Mouse (Mus musculus) layer of hippocampus, postnatal 14 days (tissue): ENCODE results near the gene Zfhx2. TPM values are rescaled to one million over a fixed set of nuclear protein-coding genes. Genes with fewer than 3 reads are reported as not detected.

ENCODE experiments used
- DNase-seq, 2 experiments: peaks; one replicate each; pipeline ENCODE4 v3.0.0; 2021 to 2022; ENCODE audit warnings: low spot score in 2 of 2, mixed read lengths in 1 of 2
- total RNA-seq, 2 experiments: library from RNA; stranded (reverse); gene quantifications; 2 replicates each; pipeline ENCODE4 v1.2.3; 2021

Zfhx2 gene
- total RNA-seq, 2 experiments from 2014 or later = 41.2 to 48.8 TPM

DNA sequence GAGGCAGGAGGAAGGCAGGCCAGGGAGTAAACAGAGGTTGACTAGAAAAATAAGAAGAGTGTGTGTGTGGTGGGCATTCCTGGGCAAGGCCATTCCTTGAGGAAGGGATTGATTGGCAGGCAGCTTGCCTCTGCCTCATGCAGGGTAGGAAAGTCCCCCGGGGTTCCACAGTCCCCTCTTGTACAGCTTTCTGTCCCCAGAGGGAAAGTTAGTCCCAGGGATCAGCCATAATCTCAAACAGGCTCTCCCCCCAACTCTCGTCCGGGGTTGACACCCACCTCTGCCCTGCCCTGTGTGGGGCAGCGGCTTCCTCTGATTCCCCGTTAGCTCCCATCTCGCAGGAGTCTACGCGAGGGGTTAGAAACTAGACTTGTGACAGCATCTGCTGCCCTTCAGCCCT lies 14.9 kb upstream of the Zfhx2 start:
- DNase-seq = peak in 1 of 2 experiments; percentile 23

DNA sequence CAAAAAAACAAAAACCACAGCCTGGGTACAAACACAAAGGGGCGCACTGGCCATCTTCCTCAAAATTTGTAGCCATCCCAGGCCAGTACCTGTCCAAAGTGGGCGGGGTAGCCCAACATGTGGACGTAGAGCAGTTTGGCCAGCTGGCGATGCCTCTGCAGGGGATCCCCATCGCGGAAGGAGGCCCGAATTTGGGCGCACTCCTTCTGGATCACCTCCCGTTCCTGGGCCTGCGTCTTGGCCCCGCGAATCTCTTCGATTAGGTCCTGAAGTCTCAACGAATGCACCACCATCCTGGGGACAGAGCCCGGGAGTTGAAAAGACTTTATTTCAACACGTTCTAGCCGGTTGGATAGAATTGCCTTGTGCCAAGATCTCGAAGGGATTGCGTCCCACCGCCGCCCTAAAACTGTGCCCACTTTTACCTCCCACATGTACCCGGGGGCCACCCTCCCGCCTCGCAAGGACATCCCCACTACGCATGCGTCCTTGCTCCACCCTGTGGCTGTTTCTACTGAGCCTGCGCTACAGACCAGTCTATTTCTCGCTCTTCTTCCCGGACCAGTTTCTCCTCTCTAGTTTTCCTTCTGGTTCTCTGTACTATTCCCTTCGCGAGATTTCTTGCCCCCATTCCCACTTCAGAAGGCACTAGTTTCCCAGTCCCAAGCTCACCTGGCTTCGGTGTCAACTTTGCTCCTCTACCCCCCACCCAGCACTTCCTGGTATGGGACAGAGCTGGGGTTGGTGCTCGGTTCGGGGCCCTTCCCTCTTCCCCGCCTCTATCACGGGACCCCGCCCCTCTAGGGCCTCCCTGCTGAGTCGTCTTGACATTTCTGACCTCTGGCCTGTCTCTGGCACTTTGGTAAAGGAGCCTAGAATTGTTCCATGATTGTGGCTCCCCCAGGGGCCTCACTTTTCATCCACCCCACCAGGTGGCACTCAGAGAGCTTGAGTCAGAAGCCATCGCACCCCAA lies 14.0 kb upstream of the Zfhx2 start, which contains the start of gene Ap1g2:
Ap1g2 (minus strand) TSS at position 758 of the 974 bp plus-strand sequence.
- peak; percentile 86 to 91 for DNase-seq

DNA sequence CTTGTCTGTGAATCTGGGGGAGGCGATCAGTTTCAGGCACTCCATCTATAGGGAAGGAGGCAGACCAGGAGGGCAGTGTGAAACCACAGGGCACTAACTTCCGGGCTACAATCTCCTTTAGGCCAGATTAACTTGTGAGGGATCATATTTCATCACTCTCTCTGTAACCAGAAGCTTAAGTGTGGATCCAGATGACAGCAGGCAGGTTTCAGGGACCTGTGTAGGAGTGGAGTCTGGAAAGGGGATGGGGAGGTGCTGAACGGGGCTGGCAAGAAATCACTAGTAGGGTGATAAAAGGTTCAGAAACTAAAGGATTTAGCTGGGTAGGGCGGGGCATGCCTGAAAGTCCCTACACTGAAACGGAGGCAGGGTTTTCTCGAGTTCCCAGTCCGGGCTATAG lies 13.3 kb upstream of the Zfhx2 start:
- no peak for DNase-seq

DNA sequence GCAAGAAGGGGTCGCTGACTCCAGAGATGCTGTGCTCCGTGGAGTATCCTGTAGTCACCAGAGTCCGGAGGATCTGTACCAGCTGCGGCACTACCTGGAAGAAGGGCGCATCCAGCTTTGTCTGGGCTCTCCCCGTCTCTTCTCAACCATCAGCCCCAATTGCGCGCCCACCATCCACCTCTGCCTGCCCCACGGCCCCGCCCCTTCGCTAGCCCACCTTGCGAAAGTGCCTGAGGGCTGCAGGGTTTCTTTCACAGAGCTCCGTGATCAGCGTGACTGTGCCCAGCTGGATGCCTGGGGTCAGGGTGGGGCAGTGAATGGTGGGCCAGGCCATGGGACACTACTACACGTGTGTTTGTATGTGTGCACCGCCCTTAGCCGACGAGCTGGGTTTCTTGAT lies 12.2 kb upstream of the Zfhx2 start:
- no peak for DNase-seq

DNA sequence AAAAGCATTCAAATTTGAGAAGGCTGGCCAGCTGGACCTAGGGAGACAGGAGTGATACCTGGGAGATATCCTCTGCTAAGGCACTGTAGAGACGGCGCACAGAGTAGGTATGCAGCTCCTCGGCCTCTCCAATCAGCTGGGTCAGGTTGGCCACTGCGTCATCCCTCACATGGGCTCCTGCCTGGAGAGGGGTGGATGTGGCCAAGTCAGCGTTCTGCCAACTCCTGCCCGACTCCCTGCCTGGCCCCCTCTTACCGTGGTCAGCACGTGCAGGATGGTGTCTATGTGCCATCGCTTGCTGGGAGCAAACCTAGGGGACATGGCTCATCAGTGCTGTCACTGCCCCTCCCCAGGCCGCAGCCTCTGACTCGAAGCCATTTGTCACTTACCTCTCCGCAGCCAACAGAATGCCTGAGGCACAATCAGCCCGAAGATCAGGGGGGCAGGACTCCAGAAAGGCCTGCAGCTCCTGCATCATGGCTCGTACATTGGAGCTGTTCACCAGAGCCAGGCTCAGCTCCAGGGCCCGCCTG lies 10.2 kb upstream of the Zfhx2 start:
- peak in 1 of 2 experiments; percentile 23 for DNase-seq

DNA sequence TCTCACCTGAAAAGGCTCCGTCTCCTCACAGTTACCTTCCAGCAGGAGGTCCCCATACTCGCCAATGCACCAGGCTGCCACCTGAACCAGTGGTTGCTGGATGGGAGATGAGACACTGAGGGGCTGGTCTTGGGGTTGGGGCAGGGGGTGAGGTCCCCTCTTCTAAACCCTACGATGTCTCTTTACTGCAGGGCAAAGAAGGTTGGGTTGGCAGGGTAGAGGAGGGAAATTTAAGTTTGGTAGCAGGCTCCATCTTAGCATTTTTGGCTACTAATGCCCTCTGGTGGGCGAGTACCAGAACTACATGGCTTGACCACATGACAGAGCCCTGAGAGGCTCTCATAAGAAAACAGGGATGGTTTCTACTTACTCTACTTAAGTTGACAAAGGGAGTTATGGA lies 9.5 kb upstream of the Zfhx2 start:
- DNase-seq = peak in 1 of 2 experiments; percentile 66

DNA sequence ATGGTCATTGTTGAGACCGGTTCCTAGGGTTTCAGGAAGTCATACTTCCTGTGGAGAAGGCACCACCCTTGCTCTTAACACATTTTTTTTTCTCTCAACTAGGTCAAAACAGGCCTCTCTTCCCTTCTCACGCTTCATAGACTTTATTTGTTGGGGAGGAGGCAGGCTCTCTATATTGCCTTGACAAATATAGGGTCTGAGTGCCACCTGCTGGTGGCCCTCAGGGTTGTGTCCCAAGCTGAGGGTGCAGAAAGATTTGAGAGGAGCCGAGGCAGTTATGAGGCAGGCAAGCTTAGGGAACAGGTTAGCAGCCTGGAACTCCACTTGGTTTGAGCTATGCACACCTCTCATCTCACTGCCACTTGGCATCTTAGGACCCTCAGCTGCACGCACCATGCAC lies 5.9 kb upstream of the Zfhx2 start:
- peak in 1 of 2 experiments; percentile 61 for DNase-seq

DNA sequence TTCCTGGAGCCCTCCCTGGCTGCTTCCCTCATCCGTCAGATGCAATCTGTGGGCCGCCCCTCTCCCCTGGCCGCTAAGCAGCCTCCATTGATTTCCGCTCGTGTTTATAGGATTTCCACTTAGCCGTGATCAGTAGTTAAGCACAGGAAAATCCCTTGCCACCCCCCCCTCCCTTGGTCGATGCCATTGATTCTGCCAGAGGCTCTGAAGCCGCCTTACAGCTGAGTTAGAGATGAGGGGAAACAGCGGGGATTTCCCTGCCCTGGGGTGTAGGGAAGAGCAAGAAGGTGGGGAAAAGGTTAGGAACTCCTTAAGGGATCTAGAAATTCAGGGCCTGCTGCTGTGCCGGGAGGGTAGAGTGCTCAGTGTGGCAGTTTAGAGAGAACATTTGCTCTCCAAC lies 5.5 kb upstream of the Zfhx2 start:
- no peak for DNase-seq

DNA sequence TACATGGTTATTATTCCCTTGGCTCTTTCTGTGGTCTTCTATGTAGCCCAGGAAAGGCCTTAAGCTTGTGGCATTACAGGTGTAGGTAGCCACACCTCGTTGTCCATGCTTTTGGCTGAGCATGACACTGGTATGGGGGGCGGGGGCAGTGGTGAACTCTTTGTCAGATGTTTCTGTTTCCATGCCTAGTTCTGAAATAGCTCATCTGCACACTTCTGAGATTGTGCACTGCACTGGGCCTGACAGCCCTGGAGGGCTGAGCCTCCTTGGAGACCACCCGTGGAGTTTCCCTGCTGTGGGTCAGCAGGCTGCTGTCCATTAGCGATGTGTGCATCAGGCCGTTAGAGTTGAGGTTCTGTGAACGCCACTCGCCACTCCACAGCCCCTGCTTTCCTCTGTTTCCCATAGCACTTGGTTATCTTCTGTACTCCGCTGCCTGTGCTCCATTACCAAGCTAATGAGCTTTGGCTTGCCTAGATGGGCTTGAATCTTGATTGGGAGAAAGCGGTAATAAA lies 4.5 kb upstream of the Zfhx2 start:
- DNase-seq = no peak

DNA sequence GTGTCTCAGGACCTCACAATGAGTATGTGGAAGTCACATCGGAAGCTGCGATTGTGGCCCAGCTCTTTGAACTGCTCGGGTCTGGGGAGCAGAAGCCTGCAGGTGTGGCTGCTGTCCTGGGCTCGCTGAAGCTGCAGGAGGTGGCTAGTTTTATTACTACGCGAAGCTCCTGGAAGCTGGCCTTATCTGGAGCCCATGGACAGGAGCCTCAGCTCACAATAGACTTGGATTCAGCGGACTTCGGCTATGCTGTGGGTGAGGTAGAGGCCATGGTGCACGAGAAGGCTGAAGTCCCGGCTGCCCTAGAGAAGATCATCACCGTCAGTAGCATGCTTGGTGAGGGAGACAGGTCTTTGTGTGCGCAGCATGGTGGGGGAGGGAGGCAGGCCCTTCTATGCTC lies 3.5 kb upstream of the Zfhx2 start:
- DNase-seq = no peak

DNA sequence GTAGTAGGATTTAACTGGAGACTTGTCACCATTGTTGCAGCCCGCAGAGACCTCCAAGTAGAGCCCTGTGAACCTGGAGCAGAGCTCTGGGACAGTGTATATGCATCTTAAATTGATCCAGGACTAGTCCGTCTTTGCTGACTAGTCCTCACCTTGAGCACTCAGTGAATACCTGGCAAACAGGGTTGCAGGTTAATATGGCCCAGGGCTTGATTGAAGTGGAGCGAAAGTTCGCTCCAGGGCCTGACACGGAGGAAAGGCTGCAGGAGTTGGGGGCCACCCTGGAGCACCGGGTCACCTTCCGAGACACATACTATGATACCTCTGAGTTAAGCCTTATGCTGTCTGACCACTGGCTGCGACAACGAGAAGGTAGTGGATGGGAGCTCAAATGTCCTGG lies 3.1 kb upstream of the Zfhx2 start:
- no peak for DNase-seq

DNA sequence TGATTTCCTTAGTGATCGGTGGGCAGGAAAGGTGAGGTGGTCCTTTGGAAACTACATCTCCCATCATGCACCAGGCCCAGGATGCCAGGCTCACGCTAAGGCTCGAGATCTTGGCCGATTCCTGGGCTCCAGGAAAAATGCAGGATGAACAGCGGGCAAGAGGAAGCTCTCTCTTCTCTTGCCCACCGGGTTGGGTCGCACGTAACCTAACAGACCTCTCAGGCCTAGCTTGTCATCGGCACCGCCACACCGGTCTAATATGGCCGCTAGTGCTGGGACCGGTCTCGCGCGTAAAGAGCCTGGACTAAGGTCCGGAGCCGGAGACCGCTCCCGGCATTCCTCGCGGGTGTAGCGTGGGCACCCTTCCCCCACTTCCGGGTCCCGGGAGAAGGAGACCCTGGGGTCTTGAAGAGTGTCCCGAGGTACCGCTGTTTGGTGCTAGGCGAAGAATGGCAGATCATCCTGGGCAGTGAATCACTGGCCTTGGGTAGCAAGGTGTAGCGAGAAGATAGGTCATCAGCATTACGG lies 2.6 kb upstream of the Zfhx2 start, which contains the start of gene Thtpa:
Thtpa (plus strand) TSS at position 81 of the 528 bp plus-strand sequence.
- DNase-seq = peak in 1 of 2 experiments; percentile 82

DNA sequence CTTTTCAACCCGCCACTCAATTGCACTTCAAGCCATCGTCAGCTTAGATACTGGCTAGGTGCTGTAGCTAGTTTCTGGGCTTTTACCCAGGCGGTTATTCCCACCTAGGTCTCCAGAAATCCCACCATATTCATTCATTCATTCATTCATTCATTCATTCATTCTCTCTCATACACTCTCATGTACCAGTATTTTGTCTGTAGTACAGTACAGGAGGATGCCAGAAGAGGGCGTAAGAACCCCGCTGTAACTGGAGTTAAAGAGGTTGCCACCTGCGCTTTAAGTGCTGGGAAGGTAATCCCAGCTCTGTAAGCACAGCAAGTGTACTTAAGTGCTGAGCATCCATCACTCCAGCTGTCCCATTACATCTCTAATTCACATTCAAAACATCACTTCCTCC lies 1.8 kb upstream of the Zfhx2 start:
- no peak for DNase-seq

DNA sequence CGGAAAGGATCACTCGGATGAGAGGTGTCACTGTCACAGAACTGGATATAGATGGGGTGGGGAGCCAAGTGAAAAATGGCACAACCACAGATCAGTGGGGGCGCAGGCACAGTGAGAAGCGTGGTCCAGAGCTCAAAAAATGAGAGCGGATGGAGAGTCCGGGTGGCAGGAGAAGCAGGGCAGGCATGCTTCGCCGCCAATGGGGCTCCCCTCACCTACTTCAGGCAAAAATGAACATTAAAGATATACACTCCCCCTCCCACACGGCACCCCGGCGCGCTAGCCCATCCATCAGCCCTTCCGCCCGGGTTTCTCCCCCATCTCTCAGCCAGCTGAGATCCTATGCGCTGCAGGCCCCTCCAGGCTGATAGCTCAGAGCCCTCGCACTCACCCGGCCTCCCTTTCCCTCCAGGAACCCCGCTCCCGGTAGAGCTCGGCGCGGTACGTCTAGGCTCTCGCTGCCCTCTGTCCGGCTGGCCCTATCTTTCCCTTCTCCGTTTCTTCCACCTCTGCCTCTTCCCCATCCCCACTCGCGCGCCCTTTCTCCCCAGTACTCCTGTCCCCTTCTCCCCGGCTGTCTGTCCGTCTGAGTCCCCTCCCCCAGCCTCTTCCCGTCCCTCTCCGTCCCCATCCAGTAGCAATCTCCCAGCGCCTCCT lies 787 bp downstream of the Zfhx2 start:
- DNase-seq = no peak

DNA sequence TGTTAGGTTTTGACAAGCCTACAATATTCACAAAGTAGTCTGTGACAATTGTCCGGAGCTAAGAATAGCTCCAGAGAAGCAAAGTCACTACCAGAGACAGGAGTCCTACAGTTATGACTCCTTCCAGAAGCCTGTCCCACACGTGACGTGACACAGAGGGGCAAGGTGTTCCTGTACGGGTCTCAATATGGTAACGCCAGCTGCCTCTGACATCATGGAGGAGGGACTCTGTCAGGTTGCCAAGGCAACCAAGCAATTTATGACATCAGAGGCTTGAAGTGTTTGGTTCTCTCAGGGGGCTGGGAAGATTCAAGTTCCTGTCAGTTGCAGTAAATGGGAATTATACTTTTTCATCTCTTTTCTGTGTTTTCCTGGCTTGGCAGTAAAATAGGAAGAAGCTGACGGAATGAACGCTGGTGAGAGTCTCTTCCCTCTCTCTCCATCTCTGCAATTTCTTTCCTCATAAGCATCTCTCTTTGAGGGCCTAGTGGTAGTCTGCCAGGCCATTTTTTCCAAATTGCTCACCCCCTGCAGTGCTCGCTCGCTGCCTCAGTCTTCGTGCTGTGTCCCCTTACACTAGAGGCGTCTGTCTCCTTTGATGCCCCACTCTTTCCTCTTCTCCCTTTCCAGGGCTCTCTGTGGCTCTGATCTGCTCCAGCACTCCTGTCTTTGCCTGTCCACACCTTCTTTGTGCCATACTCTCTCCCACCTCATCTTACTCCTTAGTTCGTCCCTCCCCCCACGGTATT lies 2.8 kb downstream of the Zfhx2 start:
- DNase-seq = peak in 1 of 2 experiments; percentile 79

DNA sequence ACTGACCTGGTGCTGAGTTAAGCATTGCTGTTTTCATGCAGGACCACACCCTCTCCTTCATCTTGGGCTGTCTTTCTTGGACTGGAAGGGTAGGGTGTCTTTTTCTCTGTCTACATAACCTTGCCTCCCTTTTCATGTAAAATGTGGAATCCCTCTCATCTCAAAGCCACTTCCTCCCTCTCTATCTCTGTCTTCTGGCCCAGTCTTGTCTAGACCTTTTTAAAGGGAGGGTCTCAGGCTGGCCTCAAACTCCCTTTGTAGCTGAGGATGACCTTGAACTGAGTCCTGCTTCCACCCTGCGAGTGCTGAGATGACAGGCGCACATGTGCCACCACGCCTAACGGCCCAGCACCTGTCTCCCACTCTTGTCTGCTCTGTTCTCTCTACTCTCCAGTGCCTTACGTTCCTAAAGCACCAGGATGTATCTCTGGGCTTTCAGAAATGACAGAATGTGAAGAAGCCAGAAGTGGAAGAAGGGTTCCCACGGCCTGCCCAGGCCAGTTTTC lies 6.1 kb downstream of the Zfhx2 start:
- DNase-seq = no peak

DNA sequence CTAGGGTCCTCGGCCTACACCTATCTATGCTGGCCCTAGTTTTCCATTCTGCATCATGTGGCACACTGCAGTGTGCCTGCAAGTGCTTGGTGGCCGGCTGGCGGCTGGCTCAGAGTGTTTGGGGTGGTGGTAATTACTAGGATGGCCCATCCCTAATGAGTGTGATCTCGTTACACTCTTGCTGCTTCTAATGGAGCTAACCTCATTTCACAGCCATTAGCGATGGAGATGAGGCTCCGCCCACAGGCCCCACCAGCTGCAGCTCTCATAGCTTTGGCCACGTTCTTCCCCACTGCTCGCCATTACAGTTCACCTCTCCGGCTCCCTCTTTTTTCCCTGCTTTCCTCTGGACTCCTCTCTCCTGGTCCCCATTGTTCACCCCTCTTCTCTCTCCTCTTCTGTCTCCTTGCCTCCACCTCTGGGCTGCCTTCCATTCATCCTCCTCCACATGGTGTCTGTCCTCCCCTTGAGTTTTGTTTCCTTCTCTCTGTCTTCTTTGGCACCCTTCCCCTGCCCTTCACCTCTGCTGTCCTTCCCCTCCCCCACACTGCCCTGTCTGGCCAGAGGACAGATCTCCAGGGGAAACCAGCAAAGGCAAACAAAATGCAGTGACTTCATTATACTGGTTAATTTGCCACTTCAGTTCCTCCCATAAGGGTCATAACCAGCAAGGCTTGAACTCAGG lies 6.7 kb downstream of the Zfhx2 start:
- no peak for DNase-seq

DNA sequence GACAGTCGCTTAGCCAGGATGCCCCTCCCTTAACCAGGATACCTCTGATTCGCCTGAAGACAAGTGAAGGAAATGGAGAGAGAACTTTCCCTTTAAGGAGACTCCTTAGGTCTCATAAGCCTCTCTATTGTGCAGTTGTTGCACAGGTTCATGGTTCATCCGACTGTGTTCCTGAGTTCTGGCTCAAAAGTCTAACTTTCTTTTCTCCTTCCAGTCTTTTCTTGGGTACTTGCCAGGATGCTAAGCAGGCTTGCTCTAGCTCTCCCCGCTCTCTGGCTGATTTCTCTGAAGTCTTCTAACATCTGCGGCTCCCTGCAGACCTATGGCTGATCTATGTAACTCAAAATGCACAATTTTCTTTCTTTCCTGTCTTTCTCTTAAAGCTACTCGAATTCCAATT lies 8.6 kb downstream of the Zfhx2 start:
- DNase-seq = no peak

DNA sequence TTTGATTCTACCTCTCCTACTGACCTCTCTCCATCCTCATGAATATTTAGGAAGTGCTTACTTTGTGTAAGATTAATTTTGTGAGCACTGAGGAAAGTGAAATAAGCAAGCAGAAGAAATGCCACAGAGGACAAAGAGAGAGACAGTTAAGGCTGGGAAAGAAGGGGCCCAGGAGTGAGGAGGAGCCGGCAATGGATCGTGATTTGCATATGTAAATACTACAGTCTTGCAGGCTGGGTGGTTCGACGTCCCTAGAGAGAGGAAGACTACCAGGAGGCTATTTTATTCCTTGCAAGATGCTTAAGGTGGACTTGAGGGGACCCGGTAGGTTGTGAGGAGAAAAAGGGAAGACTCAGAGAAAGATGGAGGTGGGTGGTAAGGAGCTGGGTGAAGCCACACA lies 11.0 kb downstream of the Zfhx2 start:
- DNase-seq = no peak
